Mouse (Mus musculus): ENCODE data around the gene Lrch3. TPM values are rescaled to one million over a fixed set of nuclear protein-coding genes. Genes with fewer than 3 reads are reported as not detected.
A peak's percentile ranks its signal among the peaks of the same experiment; 100 is the strongest.

Lrch3 gene
- polyA plus RNA-seq, 1 experiment from 2014 or later: 21.5 TPM

GRCm38 (mm10) chr16:32980227-32980626 lies 66.3 kb downstream of the Lrch3 start:
- DNase-seq (ENCODE audit: low spot score): no peak

GRCm38 (mm10) chr16:32981405-32981804 lies 67.5 kb downstream of the Lrch3 start:
- DNase-seq (ENCODE audit: low spot score): peak; percentile 36

GRCm38 (mm10) chr16:32984631-32985030 lies 70.7 kb downstream of the Lrch3 start:
- DNase-seq (ENCODE audit: low spot score): no peak

- no peak for DNase-seq (ENCODE audit: low spot score)
Measured at GRCm38 (mm10) chr16:32992158-32992557, 78.3 kb downstream of the Lrch3 start.

- no peak for DNase-seq (ENCODE audit: low spot score)
Measured at GRCm38 (mm10) chr16:33005216-33005615, 91.3 kb downstream of the Lrch3 start.

- no peak for DNase-seq (ENCODE audit: low spot score)
Measured at GRCm38 (mm10) chr16:33006888-33007287, 93.0 kb downstream of the Lrch3 start.

- DNase-seq (ENCODE audit: low spot score): no peak
Measured at GRCm38 (mm10) chr16:33007436-33007835, 93.5 kb downstream of the Lrch3 start.

- no peak for DNase-seq (ENCODE audit: low spot score)
Measured at GRCm38 (mm10) chr16:33010166-33010565, 96.3 kb downstream of the Lrch3 start.

- DNase-seq (ENCODE audit: low spot score): no peak
Measured at GRCm38 (mm10) chr16:33013801-33014200, 99.9 kb downstream of the Lrch3 start.

- no peak for DNase-seq (ENCODE audit: low spot score)
Measured at GRCm38 (mm10) chr16:33014921-33015320, 101.0 kb downstream of the Lrch3 start.

GRCm38 (mm10) chr16:33015396-33015907 lies 101.6 kb downstream of the Lrch3 start:
- DNase-seq (ENCODE audit: low spot score): no peak

GRCm38 (mm10) chr16:33015986-33016385 lies 102.1 kb downstream of the Lrch3 start:
- no peak for DNase-seq (ENCODE audit: low spot score)

- peak; percentile 16 for DNase-seq (ENCODE audit: low spot score)
Measured at GRCm38 (mm10) chr16:33017677-33018349, 103.9 kb downstream of the Lrch3 start.

- no peak for DNase-seq (ENCODE audit: low spot score)
Measured at GRCm38 (mm10) chr16:33019117-33019770, 105.3 kb downstream of the Lrch3 start.

- DNase-seq (ENCODE audit: low spot score): no peak
Measured at GRCm38 (mm10) chr16:33021381-33021780, 107.5 kb downstream of the Lrch3 start.

- DNase-seq (ENCODE audit: low spot score): peak; percentile 83
Measured at GRCm38 (mm10) chr16:33023750-33024149, 109.8 kb downstream of the Lrch3 start.

- peak; percentile 57 for DNase-seq (ENCODE audit: low spot score)
Measured at GRCm38 (mm10) chr16:33024456-33025104, 110.7 kb downstream of the Lrch3 start.

GRCm38 (mm10) chr16:33026357-33026756 lies 112.5 kb downstream of the Lrch3 start:
- DNase-seq (ENCODE audit: low spot score): peak; percentile 29

GRCm38 (mm10) chr16:33036006-33036405 lies 122.1 kb downstream of the Lrch3 start:
- no peak for DNase-seq (ENCODE audit: low spot score)

- no peak for DNase-seq (ENCODE audit: low spot score)
Measured at GRCm38 (mm10) chr16:33042682-33043081, 128.8 kb downstream of the Lrch3 start.

- peak; percentile 54 for DNase-seq (ENCODE audit: low spot score)
Measured at GRCm38 (mm10) chr16:33043268-33043667, 129.4 kb downstream of the Lrch3 start.

GRCm38 (mm10) chr16:33048004-33048403 lies 134.1 kb downstream of the Lrch3 start:
- DNase-seq (ENCODE audit: low spot score): no peak

All from thymus, postnatal 0 days (tissue).